Mouse (Mus musculus) forebrain, embryonic 16.5 days (tissue): ENCODE results near the gene 2810021J22Rik. TPM values are rescaled to one million over a fixed set of nuclear protein-coding genes. Genes with fewer than 3 reads are reported as not detected.
"Not testable (repeated sequence)": the region's sequence is repeated elsewhere in the genome, so short reads cannot be mapped to it uniquely, and the experiment has no call there.

ENCODE experiments used
- ATAC-seq: fragments of 200-750 bp; cut with Nextera tagmentation; 2 replicates; pipeline ENCODE4 v1.8.0; 2017; ENCODE audit warnings: mild to moderate bottlenecking, moderate library complexity
- H3K27ac ChIP-seq: fragments of 300-500 bp; sonication (generic); 2 replicates; pipeline ENCODE4 v1.5.1; 2014; ENCODE audit warnings: low read length, control low read depth
- H3K27me3 ChIP-seq: fragments of 300-500 bp; sonication (generic); replicated peaks from 2 replicates; pipeline ENCODE4 v1.6.1; 2014; ENCODE audit warnings: low read length; ENCODE audit not compliant: control insufficient read depth, insufficient read depth
- H3K36me3 ChIP-seq: fragments of 300-500 bp; sonication (generic); 2 replicates; pipeline ENCODE4 v1.6.1; 2014; ENCODE audit not compliant: control insufficient read depth, insufficient read depth
- H3K4me1 ChIP-seq: fragments of 300-500 bp; sonication (generic); replicated peaks from 2 replicates; pipeline ENCODE4 v1.6.1; 2014; ENCODE audit warnings: low read length; ENCODE audit not compliant: control insufficient read depth, insufficient read depth
- H3K4me2 ChIP-seq: fragments of 300-500 bp; sonication (generic); 2 replicates; pipeline ENCODE4 v1.6.1; 2014; ENCODE audit warnings: mild to moderate bottlenecking, low read length, control low read depth
- H3K4me3 ChIP-seq: fragments of 300-500 bp; sonication (generic); replicated peaks from 2 replicates; pipeline ENCODE4 v1.5.1; 2014; ENCODE audit warnings: mild to moderate bottlenecking, low read length, control low read depth
- H3K9ac ChIP-seq: fragments of 300-500 bp; sonication (generic); replicated peaks from 2 replicates; pipeline ENCODE4 v1.6.1; 2014; ENCODE audit warnings: low read depth, low read length, control low read depth
- H3K9me3 ChIP-seq: fragments of 300-500 bp; sonication (generic); 2 replicates; pipeline ENCODE4 v1.6.1; 2016; ENCODE audit warnings: low read length; ENCODE audit not compliant: control insufficient read depth
- WGBS: fragments of 180-500 bp; shearing (Covaris S2); extraction: QIAGEN DNeasy Blood & Tissue Kit; methylation state at CpG from one replicate; pipeline ENCODE4 v1.1.7; 2014; 5-methylcytosine and 5-hydroxymethylcytosine counted together
- polyA plus RNA-seq: library from polyadenylated mRNA; unstranded; fragments of >200 nt; fragmentation: Nextera tagmentation; extraction: Ambion mirVana; gene quantifications from 2 replicates; pipeline ENCODE4 v1.2.1, GENCODE M21; 2015

2810021J22Rik gene
- polyA plus RNA-seq = 11.5 and 13.6 TPM in 2 replicates

DNA sequence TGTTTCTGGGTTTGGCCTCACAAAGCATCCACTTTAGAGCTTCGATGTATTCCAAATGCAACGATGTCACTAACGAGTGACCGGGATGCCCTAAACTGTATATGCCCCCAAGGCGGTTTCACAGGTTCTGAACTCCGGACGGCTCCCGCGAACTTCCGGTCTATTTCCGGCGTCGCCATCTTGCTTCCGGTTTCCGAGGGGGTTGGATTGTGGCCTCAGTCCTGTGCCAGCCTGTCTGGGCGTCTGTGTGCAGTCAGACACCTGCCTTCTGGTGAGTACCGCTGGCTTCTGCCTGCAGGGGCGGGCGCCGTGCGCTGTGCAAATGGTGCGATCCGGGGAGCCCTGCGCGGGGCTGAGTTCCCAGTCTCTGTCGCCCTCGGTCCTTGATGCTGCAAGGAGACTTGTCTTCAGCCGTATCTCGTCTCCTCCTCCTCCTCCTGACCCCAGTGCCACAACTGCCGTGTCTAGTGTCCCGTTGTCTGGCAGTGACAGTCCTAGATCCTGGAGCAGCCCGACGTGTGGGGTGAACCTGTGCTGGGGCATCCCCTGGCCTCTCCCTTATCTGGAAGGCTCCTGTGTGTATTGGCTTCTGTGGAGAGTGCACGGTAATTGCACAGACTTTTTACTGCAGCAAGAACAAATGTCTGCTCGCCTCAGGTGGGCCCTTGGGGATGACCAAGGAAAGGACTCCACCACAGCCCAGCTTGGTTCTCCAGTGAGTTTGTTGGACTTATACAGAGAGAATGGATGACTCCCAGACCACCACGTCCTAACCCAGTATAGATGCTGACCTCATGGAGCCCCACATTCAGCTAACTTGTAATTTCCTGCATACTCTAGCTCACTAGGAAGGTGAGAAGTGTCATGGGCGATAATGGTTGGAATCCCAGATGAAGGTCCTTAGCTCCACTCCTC is at the start of gene 2810021J22Rik:
Gene 2810021J22Rik (plus strand): TSS at position 178 of the 915 bp plus-strand sequence.
- 4% methylated on average over 37 of the region's 37 CpGs for WGBS
- H3K9me3 ChIP-seq = no peaks in the 10 kb centered on the region
- peaks cover 9% of the 10 kb centered on the region; the same call in 1 of the 2 replicates for H3K36me3 ChIP-seq
- peak; percentile 93 for ATAC-seq
- peak within 1 kb of the TSS; percentile 79 for H3K4me3 ChIP-seq
- peak within 1 kb of the TSS; percentile 88 for H3K9ac ChIP-seq
- peak within 1 kb of the TSS; percentile 88 for H3K4me2 ChIP-seq
- 0 out of 2 replicates have a peak, but pooled peaks cover 3% of the 10 kb centered on the region for H3K27me3 ChIP-seq
- peaks cover 9% of the 10 kb centered on the region for H3K4me1 ChIP-seq
- H3K27ac ChIP-seq = peak within 1 kb of the TSS; percentile 92

- not testable (repeated sequence) for ATAC-seq, H3K4me2 ChIP-seq, H3K27me3 ChIP-seq, H3K9ac ChIP-seq, H3K27ac ChIP-seq, H3K4me3 ChIP-seq, H3K9me3 ChIP-seq, H3K36me3 ChIP-seq, H3K4me1 ChIP-seq
Measured at GRCm38 (mm10) chr11:58828937-58829336, 38.1 kb upstream of the 2810021J22Rik start, which contains the start of gene Olfr312. Gene Olfr312, plus strand, starts transcription at chr11:58829237.

GRCm38 (mm10) chr11:58829764-58830163 is 37.3 kb upstream of the 2810021J22Rik start:
- no peak overlapping the region for H3K27ac ChIP-seq
- no peak overlapping the region for H3K4me2 ChIP-seq
- ATAC-seq = no peak
- no peak overlapping the region for H3K4me3 ChIP-seq
- no peaks in the 10 kb centered on the region for H3K9me3 ChIP-seq
- H3K9ac ChIP-seq = no peak overlapping the region
- no peaks in the 10 kb centered on the region for H3K27me3 ChIP-seq
- H3K36me3 ChIP-seq = no peaks in the 10 kb centered on the region
- 80% methylated on average over 3 of the region's 3 CpGs for WGBS
- H3K4me1 ChIP-seq = no peaks in the 10 kb centered on the region

- H3K4me1 ChIP-seq, H3K4me3 ChIP-seq, H3K36me3 ChIP-seq, H3K27ac ChIP-seq, H3K4me2 ChIP-seq, ATAC-seq, H3K9ac ChIP-seq, H3K9me3 ChIP-seq, H3K27me3 ChIP-seq: not testable (repeated sequence)
- 82% methylated on average over 3 of the region's 3 CpGs for WGBS
Measured at GRCm38 (mm10) chr11:58832541-58832940, 34.5 kb upstream of the 2810021J22Rik start.

DNA sequence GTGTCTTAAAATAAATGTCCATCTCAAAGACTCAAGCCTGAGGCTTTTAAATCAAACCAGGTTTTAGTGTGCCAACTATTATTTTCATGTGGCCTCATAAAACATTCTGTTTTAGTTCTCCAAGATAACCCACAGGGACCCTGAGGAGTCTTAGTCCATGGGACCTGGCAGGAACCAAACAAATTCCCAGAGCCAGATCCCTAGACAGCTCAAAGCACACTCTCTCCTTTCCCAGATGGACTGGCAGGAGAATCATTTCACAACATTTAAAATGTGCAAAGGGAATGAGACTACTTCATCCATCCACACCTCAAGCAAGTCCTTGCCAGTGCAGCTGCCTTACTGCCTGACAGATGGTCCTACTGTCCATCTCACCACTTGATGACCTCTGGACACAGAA is 28.1 kb upstream of the 2810021J22Rik start, which contains the start of gene Olfr311:
Gene Olfr311 (plus strand): TSS at position 301 of the 400 bp plus-strand sequence.
- not testable (repeated sequence) for H3K36me3 ChIP-seq, ATAC-seq

DNA sequence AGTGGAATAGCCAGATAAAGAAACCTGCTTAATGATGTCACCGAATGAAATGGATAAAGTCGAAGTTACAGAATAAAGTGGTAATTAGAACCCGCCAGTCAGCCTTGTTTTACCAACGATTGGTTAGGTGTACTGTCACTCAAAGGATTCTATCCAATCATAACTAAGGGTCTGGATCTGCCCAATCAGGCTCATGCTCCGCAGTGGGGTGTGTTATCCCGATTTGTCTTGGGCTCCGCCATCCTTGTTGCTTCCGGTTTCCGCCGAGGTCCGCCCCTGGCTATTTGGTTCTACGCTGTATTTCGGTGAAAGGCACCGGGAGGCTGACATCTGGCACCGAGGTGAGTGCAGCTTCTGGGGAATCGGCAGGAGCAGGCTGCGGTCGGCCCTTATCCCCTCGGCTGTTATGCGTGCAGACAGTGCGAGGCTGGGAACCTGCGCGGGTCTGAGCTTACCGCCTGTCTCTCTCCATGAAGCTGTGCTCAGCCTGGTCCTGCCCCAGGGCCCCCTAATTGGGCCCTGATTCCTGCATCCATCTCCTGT is 20.0 kb upstream of the 2810021J22Rik start, which contains the start of gene Gm12258:
Gene Gm12258 (plus strand): TSS at position 240 of the 543 bp plus-strand sequence.
- Histone ChIP-seq H3K4me3 (peak within 1 kb of the TSS; percentile 68), H3K36me3 (peaks cover 16% of the 10 kb centered on the region), H3K27me3 (no peaks in the 10 kb centered on the region), H3K27ac (peak within 1 kb of the TSS; percentile 68), H3K9ac (peak within 1 kb of the TSS; percentile 85), H3K9me3 (no peaks in the 10 kb centered on the region), H3K4me2 (peak within 1 kb of the TSS; percentile 67), H3K4me1 (peaks cover 11% of the 10 kb centered on the region)
- under 1% methylated on average over 24 of the region's 24 CpGs for whole genome bisulfite sequencing
- ATAC-seq = peak; percentile 100

More for the DNA sequence above, 28.1 kb upstream of the 2810021J22Rik start, which contains the start of gene Olfr311:
- H3K9ac ChIP-seq, H3K9me3 ChIP-seq, H3K27me3 ChIP-seq, H3K4me3 ChIP-seq, H3K4me1 ChIP-seq, H3K27ac ChIP-seq, H3K4me2 ChIP-seq: not testable (repeated sequence)

- Histone ChIP-seq H3K27me3 (no peaks in the 10 kb centered on the region), H3K36me3 (peaks cover 16% of the 10 kb centered on the region), H3K4me1 (peaks cover 11% of the 10 kb centered on the region), H3K4me2 (peak overlapping the region; percentile 67), H3K9ac (peak overlapping the region; percentile 85), H3K4me3 (peak overlapping the region; percentile 68), H3K27ac (no peak overlapping the region), H3K9me3 (no peaks in the 10 kb centered on the region)
- 51% methylated on average over 9 of the region's 9 CpGs for WGBS
- ATAC-seq = no peak; the same call in 1 of the 2 replicates
Measured at GRCm38 (mm10) chr11:58847636-58848035, 19.4 kb upstream of the 2810021J22Rik start.

- Histone ChIP-seq H3K9ac (no peak overlapping the region), H3K4me2 (no peak overlapping the region), H3K4me1 (peaks cover 11% of the 10 kb centered on the region), H3K9me3 (no peaks in the 10 kb centered on the region), H3K27ac (no peak overlapping the region), H3K27me3 (no peaks in the 10 kb centered on the region), H3K36me3 (peaks cover 20% of the 10 kb centered on the region), H3K4me3 (no peak overlapping the region)
- no peak for ATAC-seq
- 66% methylated on average over 2 of the region's 2 CpGs for WGBS
Measured at GRCm38 (mm10) chr11:58849731-58850130, 17.3 kb upstream of the 2810021J22Rik start.

GRCm38 (mm10) chr11:58860744-58861143 is 6.3 kb upstream of the 2810021J22Rik start:
- ATAC-seq = no peak
- 0 out of 2 replicates have a peak, but pooled peaks cover 3% of the 10 kb centered on the region for H3K27me3 ChIP-seq
- no peak overlapping the region for H3K4me2 ChIP-seq
- H3K36me3 ChIP-seq = peaks cover 52% of the 10 kb centered on the region
- no peak overlapping the region for H3K9ac ChIP-seq
- peaks cover 15% of the 10 kb centered on the region for H3K9me3 ChIP-seq
- H3K4me1 ChIP-seq = no peaks in the 10 kb centered on the region
- H3K27ac ChIP-seq = no peak overlapping the region
- no peak overlapping the region for H3K4me3 ChIP-seq
- 97% methylated on average over 8 of the region's 8 CpGs for WGBS
